Mouse (Mus musculus) midbrain, embryonic 15.5 days (tissue): ENCODE measurements at regions not wholly inside any gene's neighbourhood (a gene's known extent, or its start where the extent isn't known, plus 50 kb on each side); places are given as distances from the start of the nearest gene placed in this dataset.
"Not testable (repeated sequence)": the region's sequence is repeated elsewhere in the genome, so short reads cannot be mapped to it uniquely, and the experiment has no call there.

Experiments
- ATAC-seq: fragments of 200-750 bp; cut with Nextera tagmentation; replicated peaks from 2 replicates; pipeline ENCODE4 v1.8.0; 2017; ENCODE audit warnings: moderate TSS enrichment
- H3K27ac ChIP-seq: fragments of 300-500 bp; sonication (generic); 2 replicates; pipeline ENCODE4 v1.5.1; 2015; ENCODE audit warnings: mild to moderate bottlenecking, inconsistent platforms
- H3K27me3 ChIP-seq: fragments of 300-500 bp; sonication (generic); replicated peaks from 2 replicates; pipeline ENCODE4 v1.6.1; 2015; ENCODE audit warnings: inconsistent platforms
- H3K36me3 ChIP-seq: fragments of 300-500 bp; sonication (generic); replicated peaks from 2 replicates; pipeline ENCODE4 v1.6.1; 2015; ENCODE audit warnings: inconsistent platforms
- H3K4me1 ChIP-seq: fragments of 300-500 bp; sonication (generic); 2 replicates; pipeline ENCODE4 v1.6.1; 2015; ENCODE audit warnings: inconsistent platforms
- H3K4me2 ChIP-seq: fragments of 300-500 bp; sonication (generic); 2 replicates; pipeline ENCODE4 v1.6.1; 2015; ENCODE audit warnings: inconsistent platforms, mild to moderate bottlenecking, moderate library complexity
- H3K4me3 ChIP-seq: fragments of 300-500 bp; sonication (generic); 2 replicates; pipeline ENCODE4 v1.5.1; 2015; ENCODE audit warnings: mild to moderate bottlenecking, inconsistent platforms
- H3K9ac ChIP-seq: fragments of 300-500 bp; sonication (generic); 2 replicates; pipeline ENCODE4 v1.6.1; 2015; ENCODE audit warnings: mild to moderate bottlenecking, inconsistent platforms
- H3K9me3 ChIP-seq: fragments of 300-500 bp; sonication (generic); 2 replicates; pipeline ENCODE4 v1.6.1; 2016; ENCODE audit warnings: inconsistent platforms
- WGBS: fragments of 180-500 bp; shearing (Covaris S2); methylation state at CpG from one replicate; pipeline ENCODE4 v1.1.7; 2015; ENCODE audit warnings: mixed read lengths; 5-methylcytosine and 5-hydroxymethylcytosine counted together

- ATAC-seq, result peak; percentile 60; the same call in 1 of the 2 replicates
- WGBS, result 53% methylated on average over 4 of the region's 4 CpGs
- H3K4me1 ChIP-seq, result no peaks in the 10 kb centered on the region
- H3K4me3 ChIP-seq, result no peak overlapping the region
- no peaks in the 10 kb centered on the region for H3K36me3 ChIP-seq
- H3K27ac ChIP-seq, result no peak overlapping the region
- H3K27me3 ChIP-seq, result no peaks in the 10 kb centered on the region
- no peaks in the 10 kb centered on the region for H3K9me3 ChIP-seq
- H3K9ac ChIP-seq, result no peak overlapping the region
- H3K4me2 ChIP-seq, result no peak overlapping the region
Measured at GRCm38 (mm10) chr17:41264512-41265222, 329.8 kb upstream of the Cenpq start.

GRCm38 (mm10) chr17:41261495-41261894 lies 326.6 kb upstream of the Cenpq start:
- 85% methylated on average over 1 of the region's 1 CpGs for WGBS

GRCm38 (mm10) chr17:41248406-41248805 lies 313.6 kb upstream of the Cenpq start:
- Histone ChIP-seq H3K4me3 (no peak overlapping the region), H3K4me1 (no peaks in the 10 kb centered on the region), H3K27ac (no peak overlapping the region), H3K4me2 (no peak overlapping the region), H3K27me3 (no peaks in the 10 kb centered on the region), H3K9ac (no peak overlapping the region), H3K36me3 (no peaks in the 10 kb centered on the region), H3K9me3 (no peaks in the 10 kb centered on the region)
- WGBS, result 50% methylated on average over 2 of the region's 2 CpGs
- peak; percentile 86 for ATAC-seq

More at GRCm38 (mm10) chr17:41261495-41261894, 326.6 kb upstream of the Cenpq start:
- no peak overlapping the region for H3K4me3 ChIP-seq
- no peak overlapping the region for H3K27ac ChIP-seq
- H3K4me2 ChIP-seq, result no peak overlapping the region
- no peaks in the 10 kb centered on the region for H3K36me3 ChIP-seq
- no peaks in the 10 kb centered on the region for H3K9me3 ChIP-seq
- H3K27me3 ChIP-seq, result no peaks in the 10 kb centered on the region
- no peak overlapping the region for H3K9ac ChIP-seq
- no peaks in the 10 kb centered on the region for H3K4me1 ChIP-seq
- no peak for ATAC-seq

DNA sequence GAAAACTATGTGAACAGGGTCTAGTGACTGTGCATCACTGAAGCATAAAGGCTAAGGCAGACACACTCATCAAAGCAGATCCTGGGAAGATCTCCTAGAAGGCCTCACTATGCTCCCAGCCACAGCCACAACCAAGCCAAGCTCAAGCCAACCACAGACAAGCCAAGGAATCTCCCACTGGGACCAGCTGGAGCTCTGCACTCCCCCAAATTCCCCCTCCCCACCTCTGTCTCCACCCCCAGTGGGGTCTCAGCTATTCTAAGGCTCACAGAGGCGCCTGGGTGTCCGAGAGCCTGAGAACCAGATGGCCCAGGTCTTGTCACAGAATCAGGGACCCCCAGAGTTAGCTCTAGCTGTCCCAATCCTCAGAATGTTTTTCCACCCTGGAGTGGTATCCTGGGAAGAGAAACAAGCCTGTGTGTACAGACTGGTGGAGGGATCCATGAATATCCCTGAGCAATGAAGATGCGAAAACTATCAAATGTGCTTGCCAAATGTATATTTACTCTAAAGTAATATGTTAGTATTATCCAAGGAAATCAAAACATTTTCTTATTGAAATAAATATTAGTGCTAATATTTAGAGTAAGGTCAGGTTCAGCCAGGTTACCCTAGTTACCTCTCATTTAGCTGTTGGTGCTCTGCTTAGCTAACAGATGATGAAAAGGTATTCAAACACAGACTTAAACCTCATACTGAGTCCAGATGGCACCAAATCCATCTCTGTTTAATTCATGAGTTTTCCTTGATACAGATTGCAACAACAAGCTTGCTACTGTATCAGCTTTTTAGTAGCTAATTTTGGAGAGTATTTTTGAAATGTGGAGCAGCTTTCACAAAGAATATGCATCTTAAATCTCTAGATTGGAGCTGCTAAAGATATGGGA lies 292.5 kb upstream of the Cenpq start:
- 0 out of 2 replicates have a peak, but pooled peaks have one; percentile 27 for ATAC-seq
- no peaks in the 10 kb centered on the region for H3K9me3 ChIP-seq
- no peak overlapping the region for H3K4me3 ChIP-seq
- 59% methylated on average over 3 of the region's 3 CpGs for WGBS
- H3K9ac ChIP-seq, result no peak overlapping the region
- H3K36me3 ChIP-seq, result no peaks in the 10 kb centered on the region
- H3K4me2 ChIP-seq, result no peak overlapping the region
- no peaks in the 10 kb centered on the region for H3K4me1 ChIP-seq
- no peak overlapping the region for H3K27ac ChIP-seq
- H3K27me3 ChIP-seq, result no peaks in the 10 kb centered on the region

GRCm38 (mm10) chr17:41216816-41217215 lies 282.0 kb upstream of the Cenpq start:
- H3K27ac ChIP-seq, result no peak overlapping the region
- no peaks in the 10 kb centered on the region for H3K9me3 ChIP-seq
- 94% methylated on average over 1 of the region's 1 CpGs for WGBS
- no peak overlapping the region for H3K4me3 ChIP-seq
- H3K4me2 ChIP-seq, result no peak overlapping the region
- no peaks in the 10 kb centered on the region for H3K36me3 ChIP-seq
- no peak for ATAC-seq
- no peak overlapping the region for H3K9ac ChIP-seq
- no peaks in the 10 kb centered on the region for H3K27me3 ChIP-seq
- no peaks in the 10 kb centered on the region for H3K4me1 ChIP-seq

GRCm38 (mm10) chr17:41199417-41199816 lies 264.6 kb upstream of the Cenpq start:
- not testable (repeated sequence) for H3K4me3 ChIP-seq, H3K9ac ChIP-seq, ATAC-seq, H3K36me3 ChIP-seq, H3K4me1 ChIP-seq, H3K4me2 ChIP-seq, H3K27ac ChIP-seq, H3K27me3 ChIP-seq, H3K9me3 ChIP-seq
- 48% methylated on average over 4 of the region's 4 CpGs for WGBS

DNA sequence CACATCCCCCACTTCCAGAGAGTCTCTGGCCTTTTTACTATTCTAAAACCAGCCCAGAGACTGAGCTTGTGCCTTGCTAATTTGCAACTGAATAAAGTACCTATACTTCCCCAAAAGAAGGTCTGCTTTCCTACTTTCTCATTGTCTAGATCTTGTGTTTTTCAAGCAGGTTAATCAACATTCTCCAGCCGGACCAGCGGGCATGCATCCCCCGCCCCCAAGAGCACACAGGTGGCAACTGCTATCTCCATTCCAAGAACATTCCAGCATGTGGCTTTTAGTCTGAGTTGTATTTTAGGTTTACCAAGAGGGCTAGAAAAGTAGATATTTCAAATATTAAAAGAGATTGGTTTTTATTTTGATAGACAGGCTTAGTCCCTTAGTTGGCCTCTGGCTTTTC lies 255.5 kb upstream of the Cenpq start:
- not testable (repeated sequence) for H3K4me2 ChIP-seq, H3K4me1 ChIP-seq, H3K27ac ChIP-seq, H3K4me3 ChIP-seq, H3K36me3 ChIP-seq, ATAC-seq, H3K27me3 ChIP-seq, H3K9ac ChIP-seq, H3K9me3 ChIP-seq
- 84% methylated on average over 3 of the region's 3 CpGs for WGBS

DNA sequence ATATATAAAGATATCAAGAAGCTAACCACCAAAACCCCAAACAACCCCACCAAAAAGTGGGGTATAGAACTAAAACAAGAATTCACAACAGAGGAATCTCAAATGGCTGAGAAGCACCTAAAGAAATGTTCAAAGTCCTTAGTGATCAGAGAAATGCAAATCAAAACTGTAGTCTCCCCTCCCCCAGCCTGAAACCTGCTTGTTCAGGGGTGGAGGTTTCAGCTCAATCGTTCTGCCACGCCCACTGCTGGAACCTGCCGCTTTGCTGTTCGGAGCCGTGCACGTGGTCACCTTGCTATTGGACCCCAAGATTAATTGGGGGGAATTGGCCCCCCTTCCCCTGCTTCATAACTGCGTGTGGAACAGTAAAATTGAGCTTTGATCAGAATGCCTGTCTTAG lies 251.8 kb upstream of the Cenpq start:
- not testable (repeated sequence) for H3K27ac ChIP-seq, H3K9ac ChIP-seq, H3K9me3 ChIP-seq, ATAC-seq, H3K27me3 ChIP-seq, H3K4me1 ChIP-seq, H3K36me3 ChIP-seq, H3K4me3 ChIP-seq, H3K4me2 ChIP-seq
- WGBS, result 96% methylated on average over 7 of the region's 7 CpGs

GRCm38 (mm10) chr17:41184751-41185150 lies 249.9 kb upstream of the Cenpq start:
- no peaks in the 10 kb centered on the region for H3K36me3 ChIP-seq
- no peak overlapping the region for H3K4me2 ChIP-seq
- no peak overlapping the region for H3K4me3 ChIP-seq
- no peak overlapping the region for H3K27ac ChIP-seq
- ATAC-seq, result no peak
- no peaks in the 10 kb centered on the region for H3K27me3 ChIP-seq
- H3K9me3 ChIP-seq, result no peaks in the 10 kb centered on the region
- H3K9ac ChIP-seq, result no peak overlapping the region
- no peaks in the 10 kb centered on the region for H3K4me1 ChIP-seq
- WGBS, result 76% methylated on average over 2 of the region's 2 CpGs

- Histone ChIP-seq H3K4me2 (no peak overlapping the region), H3K4me1 (no peaks in the 10 kb centered on the region), H3K27me3 (no peaks in the 10 kb centered on the region), H3K4me3 (no peak overlapping the region), H3K9me3 (no peaks in the 10 kb centered on the region), H3K36me3 (no peaks in the 10 kb centered on the region), H3K27ac (no peak overlapping the region), H3K9ac (no peak overlapping the region)
- WGBS, result 54% methylated on average over 3 of the region's 3 CpGs
- peak; percentile 54; the same call in 1 of the 2 replicates for ATAC-seq
Measured at GRCm38 (mm10) chr17:41153736-41154453, 219.0 kb upstream of the Cenpq start.

DNA sequence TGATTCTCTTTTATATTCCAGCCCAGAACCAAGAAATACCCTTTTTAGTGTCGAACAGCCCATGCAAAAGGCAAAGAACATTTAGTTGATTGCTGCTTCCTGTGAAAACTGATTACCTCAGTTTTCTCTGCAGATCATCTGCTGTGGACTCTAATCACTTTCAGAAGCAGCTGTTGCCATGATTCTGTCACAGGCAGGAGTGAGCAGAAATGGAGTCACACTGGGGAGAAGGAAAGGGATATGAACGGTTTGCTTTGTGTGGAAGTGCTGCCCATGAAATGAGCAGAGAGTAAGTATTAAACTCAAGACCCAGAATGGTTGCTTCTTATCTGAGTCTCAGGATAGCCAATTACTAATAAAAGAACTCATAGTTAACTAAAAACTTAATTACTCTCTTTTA lies 217.6 kb upstream of the Cenpq start:
- Histone ChIP-seq H3K36me3 (no peaks in the 10 kb centered on the region), H3K4me3 (no peak overlapping the region), H3K9me3 (no peaks in the 10 kb centered on the region), H3K9ac (no peak overlapping the region), H3K27me3 (no peaks in the 10 kb centered on the region), H3K4me1 (no peaks in the 10 kb centered on the region), H3K27ac (no peak overlapping the region), H3K4me2 (no peak overlapping the region)
- ATAC-seq, result no peak
- WGBS, result 75% methylated on average over 2 of the region's 2 CpGs

DNA sequence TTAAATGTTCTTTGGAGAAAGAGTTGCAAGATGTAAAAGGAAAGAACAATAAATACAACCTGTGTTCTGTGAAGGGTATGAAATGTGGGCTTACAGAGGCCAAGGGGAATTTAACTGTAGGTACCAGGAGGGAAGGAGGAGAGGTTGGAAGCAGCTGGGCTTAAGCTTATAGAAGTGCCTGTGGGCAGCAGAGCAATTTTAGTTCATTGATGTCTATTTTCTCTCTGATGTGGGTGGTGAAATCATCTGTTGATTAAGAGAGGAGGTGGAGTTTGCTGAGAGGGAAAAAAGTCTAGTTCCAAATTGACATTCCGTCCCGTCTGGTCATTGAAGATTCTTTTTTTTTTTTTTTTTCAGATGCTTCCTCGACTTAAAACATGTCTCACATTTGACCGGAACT lies 209.7 kb upstream of the Cenpq start:
- Histone ChIP-seq H3K27me3 (no peaks in the 10 kb centered on the region), H3K4me1 (no peaks in the 10 kb centered on the region), H3K4me2 (no peak overlapping the region), H3K36me3 (no peaks in the 10 kb centered on the region), H3K9me3 (no peaks in the 10 kb centered on the region), H3K27ac (no peak overlapping the region), H3K4me3 (no peak overlapping the region), H3K9ac (no peak overlapping the region)
- 85% methylated on average over 4 of the region's 4 CpGs for WGBS
- no peak for ATAC-seq
